Mouse (Mus musculus): Measurements from ENCODE around the gene Eif5b. TPM values are rescaled to one million over a fixed set of nuclear protein-coding genes. Genes with fewer than 3 reads are reported as not detected.
"Not testable (repeated sequence)": the region's sequence is repeated elsewhere in the genome, so short reads cannot be mapped to it uniquely, and the experiment has no call there.

Eif5b gene
- polyA plus RNA-seq, 1 experiment from 2014 or later = 22.8 TPM

GRCm38 (mm10) chr1:38012104-38012503 lies 14.3 kb downstream of the Eif5b start:
- ATAC-seq (replicated peaks) = no peak
- no peaks in the 10 kb centered on the region for H3K36me3 ChIP-seq
- H3K9me3 ChIP-seq = no peaks in the 10 kb centered on the region
- no peaks in the 10 kb centered on the region for H3K27me3 ChIP-seq
- H3K4me2 ChIP-seq (replicated peaks) = no peak overlapping the region
- no peak overlapping the region for H3K27ac ChIP-seq (replicated peaks)
- H3K4me3 ChIP-seq = no peak overlapping the region
- WGBS = 89% methylated on average over 3 of the region's 3 CpGs
- no peaks in the 10 kb centered on the region for H3K4me1 ChIP-seq
- no peak overlapping the region for H3K9ac ChIP-seq (replicated peaks)

DNA sequence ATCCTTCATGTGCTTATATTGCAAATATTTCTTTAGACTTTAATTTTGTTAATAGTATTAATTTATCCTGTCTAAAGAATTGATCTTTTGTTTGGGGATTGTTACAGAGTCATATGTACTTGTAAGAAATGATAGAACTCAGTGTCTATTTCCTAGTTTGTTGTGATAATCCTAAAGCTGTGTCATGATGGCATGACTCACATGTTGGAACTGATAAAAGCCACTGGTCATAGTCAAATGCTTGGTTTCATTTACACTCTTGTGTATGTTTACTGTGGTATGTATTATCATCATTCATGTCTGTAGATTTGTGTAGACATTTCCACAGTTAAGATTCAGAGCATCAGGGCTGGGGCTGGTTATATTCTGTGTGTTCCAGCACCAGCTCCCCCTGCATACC lies 14.7 kb downstream of the Eif5b start:
- H3K36me3 ChIP-seq = no peaks in the 10 kb centered on the region
- H3K4me1 ChIP-seq = no peaks in the 10 kb centered on the region
- H3K27ac ChIP-seq (replicated peaks) = no peak overlapping the region
- no peak overlapping the region for H3K4me2 ChIP-seq (replicated peaks)
- no peak overlapping the region for H3K9ac ChIP-seq (replicated peaks)
- no peaks in the 10 kb centered on the region for H3K27me3 ChIP-seq
- no peak for ATAC-seq (replicated peaks)
- H3K4me3 ChIP-seq = no peak overlapping the region
- no peaks in the 10 kb centered on the region for H3K9me3 ChIP-seq

- H3K27ac ChIP-seq (replicated peaks) = no peak overlapping the region
- H3K9me3 ChIP-seq = no peaks in the 10 kb centered on the region
- 94% methylated on average over 2 of the region's 2 CpGs for WGBS
- no peak overlapping the region for H3K9ac ChIP-seq (replicated peaks)
- no peaks in the 10 kb centered on the region for H3K4me1 ChIP-seq
- no peak for ATAC-seq (replicated peaks)
- H3K36me3 ChIP-seq = peaks cover 20% of the 10 kb centered on the region
- H3K27me3 ChIP-seq = no peaks in the 10 kb centered on the region
- H3K4me3 ChIP-seq = no peak overlapping the region
- no peak overlapping the region for H3K4me2 ChIP-seq (replicated peaks)
Observed at GRCm38 (mm10) chr1:38014551-38015203, 16.9 kb downstream of the Eif5b start.

GRCm38 (mm10) chr1:38027301-38027700 lies 29.5 kb downstream of the Eif5b start:
- ATAC-seq (replicated peaks) = no peak
- no peaks in the 10 kb centered on the region for H3K4me1 ChIP-seq
- WGBS = 93% methylated on average over 7 of the region's 7 CpGs

DNA sequence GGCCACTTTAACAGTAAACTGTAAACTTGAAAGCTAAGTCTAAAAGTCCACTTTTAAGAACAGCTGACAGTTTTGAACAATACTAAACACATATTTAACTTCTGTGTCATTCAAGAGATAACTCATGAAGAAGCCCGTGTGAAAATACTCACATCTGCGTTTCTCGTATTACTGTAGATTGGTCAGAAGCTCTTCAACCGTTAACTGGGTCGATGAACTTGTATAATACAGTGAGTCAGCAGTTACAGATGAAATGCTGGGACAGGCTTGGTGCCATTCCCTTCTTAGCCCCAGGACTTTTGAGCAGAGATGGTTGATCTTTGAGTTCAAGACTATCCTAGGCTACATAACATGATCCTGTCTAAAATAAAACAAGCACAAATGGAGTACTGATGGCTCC lies 33.6 kb downstream of the Eif5b start:
- no peak for ATAC-seq (replicated peaks)
- no peaks in the 10 kb centered on the region for H3K4me1 ChIP-seq
- no peaks in the 10 kb centered on the region for H3K9me3 ChIP-seq
- H3K4me2 ChIP-seq (replicated peaks) = no peak overlapping the region
- no peak overlapping the region for H3K9ac ChIP-seq (replicated peaks)
- H3K4me3 ChIP-seq = no peak overlapping the region
- no peak overlapping the region for H3K27ac ChIP-seq (replicated peaks)
- H3K27me3 ChIP-seq = no peaks in the 10 kb centered on the region
- peaks cover 39% of the 10 kb centered on the region for H3K36me3 ChIP-seq
- 92% methylated on average over 5 of the region's 5 CpGs for WGBS

More at GRCm38 (mm10) chr1:38027301-38027700, 29.5 kb downstream of the Eif5b start:
- H3K27ac ChIP-seq (replicated peaks) = no peak overlapping the region
- no peaks in the 10 kb centered on the region for H3K9me3 ChIP-seq
- H3K27me3 ChIP-seq = no peaks in the 10 kb centered on the region
- no peak overlapping the region for H3K4me2 ChIP-seq (replicated peaks)
- H3K36me3 ChIP-seq = peaks cover 29% of the 10 kb centered on the region
- H3K9ac ChIP-seq (replicated peaks) = no peak overlapping the region
- no peak overlapping the region for H3K4me3 ChIP-seq

GRCm38 (mm10) chr1:38035521-38035920 lies 37.7 kb downstream of the Eif5b start:
- Histone ChIP-seq H3K9ac (replicated peaks) (no peak overlapping the region), H3K36me3 (peaks cover 76% of the 10 kb centered on the region), H3K9me3 (no peaks in the 10 kb centered on the region), H3K27me3 (no peaks in the 10 kb centered on the region), H3K4me2 (replicated peaks) (no peak overlapping the region), H3K4me1 (no peaks in the 10 kb centered on the region), H3K27ac (replicated peaks) (no peak overlapping the region), H3K4me3 (no peak overlapping the region)
- ATAC-seq (replicated peaks) = no peak
- 90% methylated on average over 4 of the region's 4 CpGs for WGBS

DNA sequence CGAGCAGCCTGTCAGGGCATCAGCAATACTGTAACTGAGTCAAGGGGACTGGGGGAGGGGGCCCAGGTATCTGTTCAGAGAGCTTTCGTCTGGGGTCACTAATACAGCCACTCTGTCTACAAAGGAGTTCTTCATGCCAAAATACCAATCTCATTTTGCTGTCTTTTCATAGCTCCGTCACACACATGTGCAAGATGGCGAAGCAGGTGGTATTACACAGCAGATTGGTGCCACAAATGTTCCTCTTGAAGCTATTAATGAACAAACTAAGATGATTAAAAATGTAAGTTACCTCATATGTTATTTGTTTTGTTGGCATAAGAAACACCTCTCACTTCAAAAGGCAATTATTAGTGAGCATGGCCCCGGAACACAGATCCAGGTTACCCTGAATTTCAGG lies 39.6 kb downstream of the Eif5b start:
- H3K4me2 ChIP-seq (replicated peaks) = no peak overlapping the region
- H3K27ac ChIP-seq (replicated peaks) = no peak overlapping the region
- ATAC-seq (replicated peaks) = no peak
- H3K36me3 ChIP-seq = peaks cover 82% of the 10 kb centered on the region
- WGBS = 84% methylated on average over 5 of the region's 5 CpGs
- no peaks in the 10 kb centered on the region for H3K4me1 ChIP-seq
- no peak overlapping the region for H3K4me3 ChIP-seq
- H3K9me3 ChIP-seq = no peaks in the 10 kb centered on the region
- H3K27me3 ChIP-seq = no peaks in the 10 kb centered on the region
- no peak overlapping the region for H3K9ac ChIP-seq (replicated peaks)

GRCm38 (mm10) chr1:38038898-38039297 lies 41.1 kb downstream of the Eif5b start:
- Histone ChIP-seq H3K4me2 (replicated peaks) (no peak overlapping the region), H3K27me3 (no peaks in the 10 kb centered on the region), H3K36me3 (peaks cover 74% of the 10 kb centered on the region), H3K9ac (replicated peaks) (no peak overlapping the region), H3K4me3 (no peak overlapping the region), H3K27ac (replicated peaks) (no peak overlapping the region), H3K4me1 (no peaks in the 10 kb centered on the region), H3K9me3 (no peaks in the 10 kb centered on the region)
- WGBS = 82% methylated on average over 2 of the region's 2 CpGs
- ATAC-seq (replicated peaks) = no peak

DNA sequence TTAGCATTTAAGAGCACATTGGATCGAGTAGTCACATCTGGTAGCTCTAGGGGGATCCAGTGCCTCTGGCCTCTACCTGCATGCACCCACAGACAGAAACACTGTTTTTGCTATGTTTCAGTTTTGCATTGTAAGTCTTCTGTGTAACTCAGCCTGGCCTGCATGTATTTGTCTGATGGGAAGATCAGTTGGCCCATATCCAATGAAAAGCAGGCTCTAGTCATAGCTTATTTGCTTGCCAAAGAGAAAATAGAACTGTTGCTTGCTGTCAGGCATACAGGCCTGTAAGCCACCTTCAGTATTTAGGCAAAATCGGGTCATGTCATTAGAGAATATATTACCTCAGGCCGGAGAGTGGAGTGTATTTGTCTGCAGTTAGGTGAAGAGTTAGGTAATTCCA lies 50.3 kb downstream of the Eif5b start:
- Histone ChIP-seq H3K4me2 (replicated peaks) (no peak overlapping the region), H3K36me3 (peaks cover 82% of the 10 kb centered on the region), H3K4me3 (no peak overlapping the region), H3K9me3 (no peaks in the 10 kb centered on the region), H3K9ac (replicated peaks) (no peak overlapping the region), H3K27ac (replicated peaks) (no peak overlapping the region), H3K4me1 (no peaks in the 10 kb centered on the region), H3K27me3 (no peaks in the 10 kb centered on the region)
- ATAC-seq (replicated peaks) = no peak
- 95% methylated on average over 3 of the region's 3 CpGs for WGBS

- Histone ChIP-seq H3K36me3 (peaks cover 92% of the 10 kb centered on the region), H3K4me1 (no peaks in the 10 kb centered on the region), H3K27me3 (no peaks in the 10 kb centered on the region), H3K9me3 (no peaks in the 10 kb centered on the region), H3K4me2 (replicated peaks) (no peak overlapping the region), H3K27ac (replicated peaks) (no peak overlapping the region), H3K4me3 (no peak overlapping the region), H3K9ac (replicated peaks) (no peak overlapping the region)
- no peak for ATAC-seq (replicated peaks)
- WGBS = 72% methylated on average over 4 of the region's 4 CpGs
Observed at GRCm38 (mm10) chr1:38049562-38049961, 51.8 kb downstream of the Eif5b start.

DNA sequence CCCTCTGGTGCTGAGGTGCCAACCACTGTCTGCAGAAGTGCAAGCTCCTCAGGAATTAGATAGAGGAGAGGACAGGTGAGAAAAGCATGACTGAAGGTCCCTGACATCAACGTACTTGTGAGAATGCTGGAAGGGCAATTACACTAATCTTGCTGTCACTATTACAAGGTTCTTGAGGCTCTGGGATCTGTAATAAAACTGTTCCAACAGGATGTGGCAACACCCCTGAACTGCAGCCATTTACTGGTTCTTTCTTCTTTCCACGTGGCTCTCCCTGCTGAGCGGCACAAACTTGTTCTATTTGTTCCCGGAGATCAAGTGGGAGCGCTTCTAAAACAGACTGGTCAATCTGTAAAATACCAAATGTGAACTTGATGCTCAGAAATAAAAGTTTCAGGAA lies 57.4 kb downstream of the Eif5b start:
- no peaks in the 10 kb centered on the region for H3K27me3 ChIP-seq
- ATAC-seq (replicated peaks) = no peak
- H3K4me2 ChIP-seq (replicated peaks) = no peak overlapping the region
- no peak overlapping the region for H3K27ac ChIP-seq (replicated peaks)
- no peak overlapping the region for H3K9ac ChIP-seq (replicated peaks)
- H3K4me1 ChIP-seq = no peaks in the 10 kb centered on the region
- WGBS = 88% methylated on average over 5 of the region's 5 CpGs
- H3K36me3 ChIP-seq = peaks cover 90% of the 10 kb centered on the region
- no peak overlapping the region for H3K4me3 ChIP-seq
- no peaks in the 10 kb centered on the region for H3K9me3 ChIP-seq

GRCm38 (mm10) chr1:38058417-38058816 lies 60.6 kb downstream of the Eif5b start:
- H3K27ac ChIP-seq (replicated peaks) = no peak overlapping the region
- no peak for ATAC-seq (replicated peaks)
- no peaks in the 10 kb centered on the region for H3K27me3 ChIP-seq
- H3K36me3 ChIP-seq = peaks cover 86% of the 10 kb centered on the region
- H3K4me2 ChIP-seq (replicated peaks) = no peak overlapping the region
- no peaks in the 10 kb centered on the region for H3K4me1 ChIP-seq
- H3K4me3 ChIP-seq = no peak overlapping the region
- WGBS = 87% methylated on average over 6 of the region's 6 CpGs
- H3K9me3 ChIP-seq = no peaks in the 10 kb centered on the region
- H3K9ac ChIP-seq (replicated peaks) = no peak overlapping the region

GRCm38 (mm10) chr1:38062156-38062555 lies 64.3 kb downstream of the Eif5b start:
- H3K27ac ChIP-seq (replicated peaks); H3K27me3 ChIP-seq; H3K9ac ChIP-seq (replicated peaks); H3K4me1 ChIP-seq; H3K4me2 ChIP-seq (replicated peaks); H3K4me3 ChIP-seq; H3K9me3 ChIP-seq; ATAC-seq (replicated peaks): not testable (repeated sequence)
- H3K36me3 ChIP-seq = peaks cover 77% of the 10 kb centered on the region
- WGBS = 91% methylated on average over 2 of the region's 2 CpGs
